Mouse (Mus musculus): Measurements from ENCODE around the gene Cldn22.
"Not testable (repeated sequence)": the region's sequence is repeated elsewhere in the genome, so short reads cannot be mapped to it uniquely, and the experiment has no call there.

Gene Cldn22

GRCm38 (mm10) chr8:47824182-47824581, at the start of gene Cldn22:
TSS of gene Cldn22 (plus strand) at chr8:47824482.
- DNase-seq (ENCODE audit: low read depth, low spot score) = no peak

GRCm38 (mm10) chr8:47777415-47777814, 46.9 kb upstream of the Cldn22 start:
- DNase-seq (ENCODE audit: low read depth, low spot score) = no peak

GRCm38 (mm10) chr8:47779589-47779988, 44.7 kb upstream of the Cldn22 start:
- no peak for DNase-seq (ENCODE audit: low read depth, low spot score)

- DNase-seq (ENCODE audit: low read depth, low spot score) = no peak
Observed at GRCm38 (mm10) chr8:47781881-47782280, 42.4 kb upstream of the Cldn22 start.

GRCm38 (mm10) chr8:47783544-47783943, 40.7 kb upstream of the Cldn22 start:
- DNase-seq (ENCODE audit: low read depth, low spot score) = no peak

GRCm38 (mm10) chr8:47783944-47784343, 40.3 kb upstream of the Cldn22 start:
- DNase-seq (ENCODE audit: low read depth, low spot score) = no peak

- no peak for DNase-seq (ENCODE audit: low read depth, low spot score)
Observed at GRCm38 (mm10) chr8:47784436-47784835, 39.8 kb upstream of the Cldn22 start.

- no peak for DNase-seq (ENCODE audit: low read depth, low spot score)
Observed at GRCm38 (mm10) chr8:47786323-47786722, 38.0 kb upstream of the Cldn22 start.

GRCm38 (mm10) chr8:47787705-47788104, 36.6 kb upstream of the Cldn22 start:
- DNase-seq (ENCODE audit: low read depth, low spot score) = no peak

GRCm38 (mm10) chr8:47791986-47792385, 32.3 kb upstream of the Cldn22 start:
- no peak for DNase-seq (ENCODE audit: low read depth, low spot score)

- no peak for DNase-seq (ENCODE audit: low read depth, low spot score)
Observed at GRCm38 (mm10) chr8:47799438-47799837, 24.8 kb upstream of the Cldn22 start.

- no peak for DNase-seq (ENCODE audit: low read depth, low spot score)
Observed at GRCm38 (mm10) chr8:47802349-47802748, 21.9 kb upstream of the Cldn22 start.

- DNase-seq (ENCODE audit: low read depth, low spot score) = no peak
Observed at GRCm38 (mm10) chr8:47804262-47804661, 20.0 kb upstream of the Cldn22 start.

GRCm38 (mm10) chr8:47809970-47810665, 14.2 kb upstream of the Cldn22 start:
- DNase-seq (ENCODE audit: low read depth, low spot score) = no peak

- no peak for DNase-seq (ENCODE audit: low read depth, low spot score)
Observed at GRCm38 (mm10) chr8:47810666-47811015, 13.6 kb upstream of the Cldn22 start.

- no peak for DNase-seq (ENCODE audit: low read depth, low spot score)
Observed at GRCm38 (mm10) chr8:47811221-47811620, 13.1 kb upstream of the Cldn22 start.

- DNase-seq (ENCODE audit: low read depth, low spot score) = no peak
Observed at GRCm38 (mm10) chr8:47819034-47819433, 5.2 kb upstream of the Cldn22 start.

GRCm38 (mm10) chr8:47820914-47821772, 3.1 kb upstream of the Cldn22 start:
- no peak for DNase-seq (ENCODE audit: low read depth, low spot score)

- DNase-seq (ENCODE audit: low read depth, low spot score) = no peak
Observed at GRCm38 (mm10) chr8:47821843-47822242, 2.4 kb upstream of the Cldn22 start, which contains the start of gene Cldn24. TSS of gene Cldn24 (plus strand) at chr8:47822143.

GRCm38 (mm10) chr8:47822541-47822940, 1.7 kb upstream of the Cldn22 start:
- not testable (repeated sequence) for DNase-seq (ENCODE audit: low read depth, low spot score)

GRCm38 (mm10) chr8:47823777-47824176, 505 bp upstream of the Cldn22 start:
- DNase-seq (ENCODE audit: low read depth, low spot score) = no peak

GRCm38 (mm10) chr8:47825596-47825995, 1.3 kb downstream of the Cldn22 start:
- no peak for DNase-seq (ENCODE audit: low read depth, low spot score)

GRCm38 (mm10) chr8:47826911-47827310, 2.6 kb downstream of the Cldn22 start:
- DNase-seq (ENCODE audit: low read depth, low spot score) = no peak

Data from CD4-positive, CD25-positive, alpha-beta regulatory T cell, adult 2 months (primary cell).